Mouse (Mus musculus) 3T3-L1 (cell line): ENCODE measurements around the gene 1190002N15Rik.

Experiments used
- DNase-seq: peaks from one replicate; pipeline ENCODE4 v3.0.0-alpha.2; 2015; ENCODE audit warnings: low read depth, low spot score

1190002N15Rik gene

GRCm38 (mm10) chr9:94537970-94538822 is at the start of gene 1190002N15Rik:
Gene 1190002N15Rik, minus strand, starts transcription at chr9:94538081.
- DNase-seq = peak; percentile 87

- DNase-seq = peak; percentile 16
These were observed 44.4 kb upstream of the 1190002N15Rik start for GRCm38 (mm10) chr9:94582309-94582708.

- DNase-seq = no peak
These were observed 43.8 kb upstream of the 1190002N15Rik start for GRCm38 (mm10) chr9:94581661-94582060.

- no peak for DNase-seq
These were observed 42.3 kb upstream of the 1190002N15Rik start for GRCm38 (mm10) chr9:94580071-94580737.

GRCm38 (mm10) chr9:94571802-94572201 is 33.9 kb upstream of the 1190002N15Rik start:
- DNase-seq = no peak

- DNase-seq = no peak
These were observed 30.5 kb upstream of the 1190002N15Rik start for GRCm38 (mm10) chr9:94568386-94568785.

- peak; percentile 59 for DNase-seq
These were observed 29.9 kb upstream of the 1190002N15Rik start for GRCm38 (mm10) chr9:94567722-94568314.

- DNase-seq = no peak
These were observed 19.1 kb upstream of the 1190002N15Rik start for GRCm38 (mm10) chr9:94556776-94557514.

GRCm38 (mm10) chr9:94556249-94556648 is 18.4 kb upstream of the 1190002N15Rik start:
- DNase-seq = no peak

GRCm38 (mm10) chr9:94550493-94551095 is 12.7 kb upstream of the 1190002N15Rik start:
- DNase-seq = no peak

- DNase-seq = no peak
These were observed 6.0 kb upstream of the 1190002N15Rik start for GRCm38 (mm10) chr9:94543881-94544280.

GRCm38 (mm10) chr9:94540343-94541095 is 2.6 kb upstream of the 1190002N15Rik start:
- DNase-seq = peak; percentile 60

GRCm38 (mm10) chr9:94539346-94539865 is 1.5 kb upstream of the 1190002N15Rik start:
- DNase-seq = peak; percentile 14

GRCm38 (mm10) chr9:94538823-94539143 is 902 bp upstream of the 1190002N15Rik start:
- no peak for DNase-seq

- peak; percentile 71 for DNase-seq
These were observed 597 bp downstream of the 1190002N15Rik start for GRCm38 (mm10) chr9:94537051-94537917.

- peak; percentile 40 for DNase-seq
These were observed 1.5 kb downstream of the 1190002N15Rik start for GRCm38 (mm10) chr9:94536261-94536905.

GRCm38 (mm10) chr9:94534795-94535194 is 3.1 kb downstream of the 1190002N15Rik start:
- peak; percentile 69 for DNase-seq

- DNase-seq = no peak
These were observed 3.7 kb downstream of the 1190002N15Rik start for GRCm38 (mm10) chr9:94534226-94534625.

GRCm38 (mm10) chr9:94533641-94534040 is 4.2 kb downstream of the 1190002N15Rik start:
- DNase-seq = peak; percentile 45
